7 mouse cellular contexts compared by ENCODE assay signal in genomic region chr2:90846955-90847680, GRCm38 (mm10). TPM values are rescaled to one million over a fixed set of nuclear protein-coding genes. Genes with fewer than 3 reads are reported as not detected.
DNase-seq lines count a peak whose midpoint lies in the region; ATAC-seq lines count a peak whose summit lies in the region.

Mtch2 (plus strand) TSS chr2:90847155.

- H3K4me2 ChIP-seq in intestine, embryonic 15.5 days (replicated peaks) = peak within 1 kb of the TSS; percentile 68

- peak within 1 kb of the TSS; percentile 95 for H3K9ac ChIP-seq in intestine, embryonic 15.5 days

- ATAC-seq in intestine, embryonic 15.5 days = peak; percentile 96

- peak; percentile 100 for DNase-seq in adrenal gland, adult 2 months
- DNase-seq in embryo, embryonic 11.5 days (ENCODE audit: low read depth, low spot score) = peak; percentile 97
- DNase-seq in gastrocnemius, postnatal 36 days = peak; percentile 98 to 99
- peak; percentile 99 for DNase-seq in left cerebral cortex, postnatal 25 days (ENCODE audit: low spot score in 2 of 2)
- DNase-seq in midbrain, embryonic 10.5 days (ENCODE audit: low spot score) = peak; percentile 97
- peak; percentile 97 for DNase-seq in right cerebral cortex, postnatal 4 days

- under 1% methylated on average over 67 of the region's 67 CpGs for WGBS in intestine, embryonic 15.5 days
- under 1% methylated on average over 66 of the region's 67 CpGs for WGBS in midbrain, embryonic 10.5 days

- H3K4me1 ChIP-seq in intestine, embryonic 15.5 days (replicated peaks) = no peaks in the 10 kb centered on the region
- H3K4me1 ChIP-seq in midbrain, embryonic 10.5 days = peaks cover 24% of the 10 kb centered on the region

- intact Hi-C loops in gastrocnemius, postnatal 36 days (cut with DNase I) = no loop called here
- intact Hi-C loops in left cerebral cortex, postnatal 25 days (cut with DNase I) = no loop called here

- H3K27ac ChIP-seq in intestine, embryonic 15.5 days = peak within 1 kb of the TSS; percentile 85
- H3K27ac ChIP-seq in midbrain, embryonic 10.5 days (replicated peaks) = peak within 1 kb of the TSS; percentile 95

- H3K36me3 ChIP-seq in intestine, embryonic 15.5 days = peaks cover 10% of the 10 kb centered on the region; the same call in 1 of the 2 replicates
- H3K36me3 ChIP-seq in midbrain, embryonic 10.5 days = peaks cover 31% of the 10 kb centered on the region

- no peaks in the 10 kb centered on the region for H3K9me3 ChIP-seq in intestine, embryonic 15.5 days
- H3K9me3 ChIP-seq in midbrain, embryonic 10.5 days (replicated peaks) = no peaks in the 10 kb centered on the region

- H3K27me3 ChIP-seq in intestine, embryonic 15.5 days (replicated peaks) = no peaks in the 10 kb centered on the region
- H3K27me3 ChIP-seq in midbrain, embryonic 10.5 days (ENCODE audit: low read depth, poor library complexity, severe bottlenecking) = no peaks in the 10 kb centered on the region

- peak within 1 kb of the TSS; percentile 87 for H3K4me3 ChIP-seq in intestine, embryonic 15.5 days (replicated peaks)
- H3K4me3 ChIP-seq in midbrain, embryonic 10.5 days = peak within 1 kb of the TSS; percentile 78

RNA-seq across cellular contexts. Expression of gene Mtch2, which starts in this region (rescaled TPM):
- 100 to 1,000 TPM; 264 to 267 TPM for total RNA-seq in adrenal gland, adult 2 months (2021)
- 28.9 and 36.0 TPM in 2 replicates for polyA plus RNA-seq in adrenal gland, adult 2 months (2012; rRNA removed)
- 100 to 1,000 TPM; 133 to 153 TPM for total RNA-seq in gastrocnemius, postnatal 36 days (2021)
- polyA plus RNA-seq in intestine, embryonic 15.5 days (2015; fragmentation: Nextera tagmentation; extraction: Ambion mirVana) = 332 and 357 TPM in 2 replicates
- total RNA-seq in left cerebral cortex, postnatal 25 days (2021) = 100 to 1,000 TPM; 114 to 123 TPM
- 251 and 254 TPM in 2 replicates for polyA plus RNA-seq in midbrain, embryonic 10.5 days (2016; fragmentation: Nextera tagmentation; extraction: Ambion mirVana)

Comparison
In these comparisons a context has a peak if more than half of its experiments do, and no peak if none do; other contexts are left out.
1. Peak in every context shown above with its lines: DNase-seq, ATAC-seq, H3K4me3 ChIP-seq and H3K27ac ChIP-seq.